Mouse (Mus musculus) midbrain, embryonic 12.5 days (tissue): ENCODE results near the gene Zc3h10. TPM values are rescaled to one million over a fixed set of nuclear protein-coding genes. Genes with fewer than 3 reads are reported as not detected.
"Not testable (repeated sequence)": the region's sequence is repeated elsewhere in the genome, so short reads cannot be mapped to it uniquely, and the experiment has no call there.

ENCODE experiments used
- ATAC-seq: fragments of 200-750 bp; cut with Nextera tagmentation; 2 replicates; pipeline ENCODE4 v1.8.0; 2017; ENCODE audit warnings: low read depth, moderate TSS enrichment, moderate library complexity; ENCODE audit not compliant: low FRiP score
- H3K27ac ChIP-seq: fragments of 300-500 bp; sonication (generic); replicated peaks from 2 replicates; pipeline ENCODE4 v1.5.1; 2016; ENCODE audit warnings: mild to moderate bottlenecking
- H3K27me3 ChIP-seq: fragments of 300-500 bp; sonication (generic); 2 replicates; pipeline ENCODE4 v1.6.1; 2016; ENCODE audit warnings: mild to moderate bottlenecking
- H3K36me3 ChIP-seq: fragments of 300-500 bp; sonication (generic); 2 replicates; pipeline ENCODE4 v1.6.1; 2016
- H3K4me1 ChIP-seq: fragments of 300-500 bp; sonication (generic); 2 replicates; pipeline ENCODE4 v1.6.1; 2016
- H3K4me2 ChIP-seq: fragments of 300-500 bp; sonication (generic); replicated peaks from 2 replicates; pipeline ENCODE4 v1.6.1; 2016; ENCODE audit warnings: mild to moderate bottlenecking, moderate library complexity
- H3K4me3 ChIP-seq: fragments of 300-500 bp; sonication (generic); 2 replicates; pipeline ENCODE4 v1.5.1; 2016; ENCODE audit warnings: mild to moderate bottlenecking
- H3K9ac ChIP-seq: fragments of 300-500 bp; sonication (generic); replicated peaks from 2 replicates; pipeline ENCODE4 v1.6.1; 2016; ENCODE audit warnings: mild to moderate bottlenecking, moderate library complexity
- H3K9me3 ChIP-seq: fragments of 300-500 bp; sonication (generic); 2 replicates; pipeline ENCODE4 v1.6.1; 2016; ENCODE audit warnings: mild to moderate bottlenecking
- WGBS: fragments of 180-500 bp; shearing (Covaris S2); methylation state at CpG from one replicate; pipeline ENCODE4 v1.1.7; 2016; 5-methylcytosine and 5-hydroxymethylcytosine counted together
- microRNA-seq: library from miRNA; unstranded; fragments of <30 nt; microRNA quantifications from one replicate; pipeline ENCODE4, GENCODE M21; 2017
- polyA plus RNA-seq: library from polyadenylated mRNA; unstranded; fragments of >200 nt; fragmentation: Nextera tagmentation; extraction: Ambion mirVana; gene quantifications from 2 replicates; pipeline ENCODE4 v1.2.1, GENCODE M21; 2016

Zc3h10 gene
- polyA plus RNA-seq, 1 experiment from 2014 or later = 22.5 TPM

- ATAC-seq = peak; percentile 24
- WGBS = 28% methylated on average over 12 of the region's 12 CpGs
- H3K4me2 ChIP-seq = peak overlapping the region; percentile 82
- H3K4me3 ChIP-seq = peak overlapping the region; percentile 67
- peak overlapping the region; percentile 84 for H3K9ac ChIP-seq
- H3K27ac ChIP-seq = peak overlapping the region; percentile 91
- H3K9me3 ChIP-seq = no peaks in the 10 kb centered on the region
- H3K36me3 ChIP-seq = peaks cover 43% of the 10 kb centered on the region
- H3K27me3 ChIP-seq = peaks cover 10% of the 10 kb centered on the region; the same call in 1 of the 2 replicates
- H3K4me1 ChIP-seq = peaks cover 37% of the 10 kb centered on the region
Observed at GRCm38 (mm10) chr10:128492633-128493311, 54.8 kb downstream of the Zc3h10 start.

- H3K4me1 ChIP-seq = peaks cover 36% of the 10 kb centered on the region
- peak overlapping the region; percentile 67 for H3K4me3 ChIP-seq
- H3K9ac ChIP-seq, ATAC-seq, H3K9me3 ChIP-seq, H3K27ac ChIP-seq, H3K27me3 ChIP-seq: not testable (repeated sequence)
- H3K4me2 ChIP-seq = peak overlapping the region; percentile 82
- WGBS = 79% methylated on average over 8 of the region's 8 CpGs
- peaks cover 50% of the 10 kb centered on the region for H3K36me3 ChIP-seq
Observed at GRCm38 (mm10) chr10:128492051-128492450, 55.5 kb downstream of the Zc3h10 start.

Small RNA genes within 50 kb of the gene (microRNA-seq; reads per million reads assigned to microRNA genes)
- gene Gm47275 (not detected), gene Mir6916 (not detected), gene Mir6917 (not detected)

Other genes with a start within 250 kb of the Zc3h10 start
- gene Il23a, start 249.0 kb downstream of the Zc3h10 start, polyA plus RNA-seq = not detected in 2 replicates
- 39.8 and 41.7 TPM in 2 replicates for gene Pan2, start 244.4 kb downstream of the Zc3h10 start, polyA plus RNA-seq
- 219 and 220 TPM in 2 replicates for gene Cnpy2, start 225.3 kb downstream of the Zc3h10 start, polyA plus RNA-seq
- 205 and 209 TPM in 2 replicates for gene Cs, start 210.0 kb downstream of the Zc3h10 start, polyA plus RNA-seq
- gene Coq10a, start 178.8 kb downstream of the Zc3h10 start, polyA plus RNA-seq = 28.6 and 33.6 TPM in 2 replicates
- 12.9 and 13.5 TPM in 2 replicates for gene Ankrd52, start 170.7 kb downstream of the Zc3h10 start, polyA plus RNA-seq
- not detected in 2 replicates for gene Slc39a5, start 146.5 kb downstream of the Zc3h10 start, polyA plus RNA-seq
- 127 and 147 TPM in 2 replicates for gene Nabp2, start 136.3 kb downstream of the Zc3h10 start, polyA plus RNA-seq
- gene Rnf41, start 136.1 kb downstream of the Zc3h10 start, polyA plus RNA-seq = 57.6 and 60.7 TPM in 2 replicates
- 188 and 202 TPM in 2 replicates for gene Smarcc2, start 88.5 kb downstream of the Zc3h10 start, polyA plus RNA-seq
- gene Myl6, start 53.6 kb downstream of the Zc3h10 start, polyA plus RNA-seq = 747 and 793 TPM in 2 replicates
- gene Myl6b, start 49.1 kb downstream of the Zc3h10 start, polyA plus RNA-seq = 2.7 and 3.0 TPM in 2 replicates
- gene Esyt1, start 21.9 kb downstream of the Zc3h10 start, polyA plus RNA-seq = 25.6 and 26.6 TPM in 2 replicates
- gene Rpl41, start 1.5 kb upstream of the Zc3h10 start, polyA plus RNA-seq = 2,391 and 2,602 TPM in 2 replicates
- 164 and 170 TPM in 2 replicates for gene Pa2g4, start 18.2 kb upstream of the Zc3h10 start, polyA plus RNA-seq
- 0.76 and 0.94 TPM in 2 replicates for gene Erbb3, start 41.9 kb upstream of the Zc3h10 start, polyA plus RNA-seq
- gene Rps26, start 79.0 kb upstream of the Zc3h10 start, polyA plus RNA-seq = 444 and 507 TPM in 2 replicates
- 8.3 and 10.4 TPM in 2 replicates for gene Ikzf4, start 98.2 kb upstream of the Zc3h10 start, polyA plus RNA-seq
- gene Suox, start 126.3 kb upstream of the Zc3h10 start, polyA plus RNA-seq = 12.5 and 13.6 TPM in 2 replicates
- 96.5 and 102 TPM in 2 replicates for gene Rab5b, start 148.5 kb upstream of the Zc3h10 start, polyA plus RNA-seq
- 0.90 and 1.1 TPM in 2 replicates for gene Pmel, start 156.4 kb upstream of the Zc3h10 start, polyA plus RNA-seq
- 76.4 and 85.5 TPM in 2 replicates for gene Cdk2, start 157.3 kb upstream of the Zc3h10 start, polyA plus RNA-seq
- gene Dgka, start 197.1 kb upstream of the Zc3h10 start, polyA plus RNA-seq = 3.9 and 4.8 TPM in 2 replicates
- 50.5 and 54.6 TPM in 2 replicates for gene Pym1, start 200.1 kb upstream of the Zc3h10 start, polyA plus RNA-seq
- gene Mmp19, start 243.1 kb upstream of the Zc3h10 start, polyA plus RNA-seq = 0.61 and 0.97 TPM in 2 replicates